Mouse (Mus musculus): ENCODE measurements at regions not wholly inside any gene's neighbourhood (a gene's known extent, or its start where the extent isn't known, plus 50 kb on each side); places are given as distances from the start of the nearest gene placed in this dataset.

DNA sequence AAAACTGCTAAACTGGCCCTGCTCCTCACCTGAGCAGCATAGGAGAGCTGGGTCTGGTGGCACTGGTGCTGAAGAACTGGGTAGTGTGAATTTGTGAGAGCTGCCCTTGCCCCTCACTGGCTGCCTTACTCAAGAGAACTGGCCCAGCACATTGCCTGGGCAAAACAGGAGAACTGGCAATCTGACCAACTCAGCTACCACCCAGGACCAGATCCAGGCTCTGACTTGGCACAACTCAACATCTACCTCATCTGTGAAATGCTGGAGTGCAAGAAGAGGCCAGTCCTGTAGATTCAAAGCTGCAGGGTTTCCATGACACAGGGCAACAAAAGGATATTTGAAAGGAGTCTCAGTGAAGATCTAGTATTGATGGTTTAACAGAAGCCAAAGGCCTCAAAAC is 198.6 kb downstream of the Lmbrd1 start:
- H3K27ac ChIP-seq (ENCODE audit: insufficient read depth, low read depth), result no peak overlapping the region
- in situ Hi-C loops (cut with MboI; ENCODE audit: low pct_ligation_motif_present, low pct_unique_long_range_greater_than_20kb, low sequenced_read_pairs) (no loop called here), dilution Hi-C loops (cut with MboI; ENCODE audit: extremely low pct_ligation_motif_present, extremely low pct_unique_long_range_greater_than_20kb, low sequenced_read_pairs) (no loop called here)
- H3K79me2 ChIP-seq (replicated peaks; ENCODE audit: control insufficient read depth, extremely low read depth, insufficient read depth, poor library complexity, severe bottlenecking), result no peaks in the 10 kb centered on the region
- no peaks in the 10 kb centered on the region for H3K27me3 ChIP-seq (replicated peaks)
- TF ChIP-seq UBTF (IDR thresholded peaks at IDR 0.05; ENCODE audit: low read depth, low read length) (no peak), MAZ (IDR thresholded peaks at IDR 0.05; ENCODE audit: low read depth, low read length) (no peak), MAX (IDR thresholded peaks at IDR 0.05; ENCODE audit: low read length) (no peak), BHLHE40 (IDR thresholded peaks at IDR 0.05; ENCODE audit: low read depth, low read length) (no peak), ZC3H11A (IDR thresholded peaks at IDR 0.05; ENCODE audit: low read depth, low read length) (no peak), HCFC1 (IDR thresholded peaks at IDR 0.05; ENCODE audit: low read depth, low read length) (no peak), RAD21 (IDR thresholded peaks at IDR 0.05; ENCODE audit: low read depth, low read length) (no peak), GABPA (IDR thresholded peaks at IDR 0.05; ENCODE audit: insufficient replicate concordance, low read depth, low read length) (no peak)
- no peaks in the 10 kb centered on the region for H3K36me3 ChIP-seq (replicated peaks in 1 of 2; ENCODE audit: control insufficient read depth in 1 of 2, insufficient read depth in 1 of 2, low read length in 1 of 2)
- no peak overlapping the region for H3K4me2 ChIP-seq (ENCODE audit: insufficient read depth, low read depth, poor library complexity, severe bottlenecking)
- no peak for DNase-seq (ENCODE audit: extremely low read depth)
- no peak overlapping the region for H3K4me3 ChIP-seq (replicated peaks in 1 of 3; ENCODE audit: low read depth in 2 of 3, low read length in 2 of 3, poor library complexity in 1 of 3)
- H3K9me3 ChIP-seq (replicated peaks; ENCODE audit: low read length), result peaks cover 14% of the 10 kb centered on the region
- H3K9ac ChIP-seq (ENCODE audit: insufficient read depth, low read depth), result no peak overlapping the region
- H3K4me1 ChIP-seq (ENCODE audit: control insufficient read depth in 1 of 2, insufficient read depth in 2 of 2), result no peaks in the 10 kb centered on the region

DNA sequence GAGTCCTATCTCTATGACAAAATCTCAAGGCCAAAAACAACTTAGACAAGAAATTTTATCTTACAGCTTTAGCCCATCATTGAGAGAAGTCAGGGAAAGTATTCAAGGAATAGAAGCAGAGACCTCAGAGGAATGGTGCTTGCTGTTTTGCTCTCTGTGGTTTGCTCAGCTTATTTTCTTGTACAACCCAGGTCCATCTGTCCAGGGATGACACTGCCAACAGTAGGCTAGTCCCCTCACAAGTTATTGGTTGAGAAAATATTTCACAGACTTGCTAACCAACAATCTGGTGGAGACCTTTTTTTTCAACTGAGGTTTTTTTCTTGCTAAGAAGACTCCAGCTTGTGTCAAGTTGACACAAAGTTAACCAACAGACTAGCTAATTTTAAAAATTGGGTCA is 205.2 kb downstream of the Lmbrd1 start:
- H3K4me2 ChIP-seq (ENCODE audit: insufficient read depth, low read depth, poor library complexity, severe bottlenecking), result no peak overlapping the region
- H3K9me3 ChIP-seq (replicated peaks; ENCODE audit: low read length), result peaks cover 7% of the 10 kb centered on the region
- no peak overlapping the region for H3K4me3 ChIP-seq (replicated peaks in 1 of 3; ENCODE audit: low read depth in 2 of 3, low read length in 2 of 3, poor library complexity in 1 of 3)
- no peaks in the 10 kb centered on the region for H3K4me1 ChIP-seq (ENCODE audit: control insufficient read depth in 1 of 2, insufficient read depth in 2 of 2)
- no peak for TF ChIP-seq ETS1 (conservative IDR thresholded peaks at IDR 0.05; ENCODE audit: low read depth, low read length)
- TF ChIP-seq ZC3H11A (IDR thresholded peaks at IDR 0.05; ENCODE audit: low read depth, low read length), result no peak
- no peak for TF ChIP-seq MAFK (IDR thresholded peaks at IDR 0.05; ENCODE audit: insufficient replicate concordance, low read length)
- no peak for TF ChIP-seq ZKSCAN1 (IDR thresholded peaks at IDR 0.05; ENCODE audit: borderline replicate concordance, low read depth, low read length)
- TF ChIP-seq MXI1 (IDR thresholded peaks at IDR 0.05; ENCODE audit: low read depth, low read length), result no peak
- no peak for TF ChIP-seq CHD1 (IDR thresholded peaks at IDR 0.05; ENCODE audit: low read depth, low read length)
- TF ChIP-seq ELF1 (IDR thresholded peaks at IDR 0.05; ENCODE audit: low read depth, low read length), result no peak
- no peak for TF ChIP-seq IRF4 (IDR thresholded peaks at IDR 0.05; ENCODE audit: low read depth, low read length)
- no peak for TF ChIP-seq ZMIZ1 (IDR thresholded peaks at IDR 0.05; ENCODE audit: low read depth, low read length)
- TF ChIP-seq POLR2AphosphoS2 (IDR thresholded peaks at IDR 0.05; ENCODE audit: low read depth, low read length), result no peak
- no peak for TF ChIP-seq EP300 (IDR thresholded peaks at IDR 0.05; ENCODE audit: low read length)
- TF ChIP-seq USF2 (conservative IDR thresholded peaks at IDR 0.05; ENCODE audit: low read depth, low read length), result no peak
- no peak for TF ChIP-seq CHD2 (IDR thresholded peaks at IDR 0.05; ENCODE audit: low read length)
- TF ChIP-seq HCFC1 (IDR thresholded peaks at IDR 0.05; ENCODE audit: low read depth, low read length), result no peak
- TF ChIP-seq TBP (conservative IDR thresholded peaks at IDR 0.05; ENCODE audit: low read depth, low read length), result no peak
- no peak for TF ChIP-seq UBTF (IDR thresholded peaks at IDR 0.05; ENCODE audit: low read depth, low read length)
- no peak for TF ChIP-seq USF1 (IDR thresholded peaks at IDR 0.05; ENCODE audit: low read depth, low read length)
- no peak for TF ChIP-seq PAX5 (IDR thresholded peaks at IDR 0.05; ENCODE audit: low read length)
- TF ChIP-seq MYC (IDR thresholded peaks at IDR 0.05; ENCODE audit: low read depth, low read length), result no peak
- no peak for TF ChIP-seq GABPA (IDR thresholded peaks at IDR 0.05; ENCODE audit: insufficient replicate concordance, low read depth, low read length)
- H3K9ac ChIP-seq (ENCODE audit: insufficient read depth, low read depth), result no peak overlapping the region
- in situ Hi-C loops (cut with MboI; ENCODE audit: low pct_ligation_motif_present, low pct_unique_long_range_greater_than_20kb, low sequenced_read_pairs) (no loop called here), dilution Hi-C loops (cut with MboI; ENCODE audit: extremely low pct_ligation_motif_present, extremely low pct_unique_long_range_greater_than_20kb, low sequenced_read_pairs) (no loop called here)
- H3K79me2 ChIP-seq (replicated peaks; ENCODE audit: control insufficient read depth, extremely low read depth, insufficient read depth, poor library complexity, severe bottlenecking), result no peaks in the 10 kb centered on the region
- H3K36me3 ChIP-seq (replicated peaks in 1 of 2; ENCODE audit: control insufficient read depth in 1 of 2, insufficient read depth in 1 of 2, low read length in 1 of 2), result no peaks in the 10 kb centered on the region
- no peaks in the 10 kb centered on the region for H3K27me3 ChIP-seq (replicated peaks)
- DNase-seq (ENCODE audit: extremely low read depth), result no peak
- no peak overlapping the region for H3K27ac ChIP-seq (ENCODE audit: insufficient read depth, low read depth)
